Mouse (Mus musculus) kidney, adult 2 months (tissue): ENCODE results near the gene Cdh23.

Source experiments
- CTCF ChIP-seq: fragments of 200-500 bp; conservative IDR thresholded peaks from 2 replicates; pipeline ENCODE4 v1.5.1; 2011; ENCODE audit warnings: low read depth, mild to moderate bottlenecking, control low read depth, low read length, moderate library complexity, mixed read lengths; ENCODE audit not compliant: insufficient read depth, insufficient read length
- POLR2A ChIP-seq: fragments of 200-500 bp; IDR thresholded peaks from one replicate; pipeline ENCODE4 v1.6.1; 2011; ENCODE audit warnings: low read depth, low read length, control low read depth

DNA sequence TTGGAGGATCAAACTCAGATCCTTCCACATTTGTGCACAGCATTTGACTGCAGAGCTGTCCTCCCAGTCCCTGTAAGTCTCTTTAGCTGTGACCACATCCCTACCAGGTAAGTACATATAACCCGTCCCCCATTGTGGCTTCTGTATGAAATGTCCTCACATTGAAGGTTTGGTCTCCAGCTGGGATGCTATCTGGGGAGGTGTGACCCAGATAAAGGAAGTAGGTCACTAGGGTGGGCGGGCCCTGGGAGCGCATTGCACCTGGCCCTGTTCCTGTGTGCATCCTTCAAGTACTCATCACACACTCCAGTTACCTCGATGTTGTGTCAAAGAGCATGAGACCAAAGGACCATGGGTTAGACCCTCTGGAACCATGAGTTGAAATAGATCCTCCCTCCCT is 254.0 kb downstream of the Cdh23 start:
- TF ChIP-seq POLR2A = no peak
- TF ChIP-seq CTCF = no peak
